Mouse (Mus musculus) frontal cortex, adult 2 months (tissue): Measurements from ENCODE around the gene Gna14. TPM values are rescaled to one million over a fixed set of nuclear protein-coding genes. Genes with fewer than 3 reads are reported as not detected.

Experiments used
- DNase-seq, 2 experiments: peaks; one replicate each; pipeline ENCODE4 v3.0.0; 2022; ENCODE audit warnings: low spot score in 1 of 2; ENCODE audit errors: extremely low spot score in 1 of 2
- polyA plus RNA-seq: library from polyadenylated mRNA; depleted of rRNA; stranded (reverse); fragments of >200 nt; gene quantifications from 2 replicates; pipeline ENCODE4 v1.2.3, GENCODE M21; 2012; rRNA removed

Gene Gna14
- polyA plus RNA-seq: 0.25 and 0.30 TPM in 2 replicates

DNA sequence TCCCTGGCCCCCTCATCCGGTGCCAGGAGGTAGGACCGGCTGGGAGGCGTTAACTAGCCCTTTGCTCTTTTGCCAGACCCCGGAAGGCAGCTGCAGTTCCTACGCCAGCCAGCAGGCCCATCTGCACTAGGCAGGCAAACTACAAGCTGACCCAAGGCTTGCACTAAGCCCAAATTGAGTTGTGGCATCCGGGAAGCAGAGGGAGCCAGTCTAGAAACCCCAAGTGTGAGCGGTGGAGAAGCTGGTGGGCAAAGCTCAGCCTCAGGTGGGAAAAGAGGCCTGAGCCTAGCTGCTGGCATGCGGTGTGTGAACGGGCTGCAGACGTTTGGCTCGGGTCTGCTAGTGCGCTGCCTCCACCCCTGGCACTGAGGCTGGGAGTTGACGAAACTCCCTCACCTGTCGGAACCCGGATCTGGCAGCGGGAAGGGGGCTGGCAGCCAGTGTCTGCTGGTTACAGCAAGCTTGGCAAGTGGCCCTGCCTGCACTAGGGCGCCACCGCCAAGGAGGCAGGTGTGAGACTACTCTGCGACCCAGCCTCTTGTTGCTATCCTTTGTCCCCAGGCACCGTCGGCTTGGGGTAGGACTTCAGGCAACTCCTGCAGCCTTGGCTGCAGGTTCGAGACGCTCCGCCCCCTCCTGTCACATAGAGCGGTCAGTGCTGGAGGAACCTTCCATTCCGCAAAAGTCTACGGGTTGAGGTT lies at the start of gene Gna14:
Gna14 (plus strand) TSS at position 232 of the 701 bp plus-strand sequence.
- peak in 1 of 2 experiments; percentile 20 for DNase-seq

DNA sequence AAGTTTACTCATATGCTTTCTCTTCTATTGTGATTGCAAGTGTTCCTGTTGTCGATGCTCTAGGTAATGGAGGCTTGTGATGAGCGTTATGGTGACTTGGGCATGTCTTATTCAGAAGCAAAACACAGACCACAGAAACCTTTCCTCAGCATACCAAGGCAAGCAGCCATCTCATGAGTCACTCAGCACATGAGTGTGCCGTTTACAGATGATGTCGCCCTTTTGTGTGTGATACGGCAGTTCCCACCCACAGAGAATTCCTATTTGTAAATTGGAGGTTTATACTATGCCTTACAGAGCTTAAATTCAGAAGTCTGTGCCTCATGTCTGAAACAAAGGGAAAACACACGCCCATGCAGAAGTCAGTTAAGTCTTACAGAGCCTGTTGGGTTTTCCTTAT lies 49.0 kb upstream of the Gna14 start:
- DNase-seq: peak; percentile 27 to 67

DNA sequence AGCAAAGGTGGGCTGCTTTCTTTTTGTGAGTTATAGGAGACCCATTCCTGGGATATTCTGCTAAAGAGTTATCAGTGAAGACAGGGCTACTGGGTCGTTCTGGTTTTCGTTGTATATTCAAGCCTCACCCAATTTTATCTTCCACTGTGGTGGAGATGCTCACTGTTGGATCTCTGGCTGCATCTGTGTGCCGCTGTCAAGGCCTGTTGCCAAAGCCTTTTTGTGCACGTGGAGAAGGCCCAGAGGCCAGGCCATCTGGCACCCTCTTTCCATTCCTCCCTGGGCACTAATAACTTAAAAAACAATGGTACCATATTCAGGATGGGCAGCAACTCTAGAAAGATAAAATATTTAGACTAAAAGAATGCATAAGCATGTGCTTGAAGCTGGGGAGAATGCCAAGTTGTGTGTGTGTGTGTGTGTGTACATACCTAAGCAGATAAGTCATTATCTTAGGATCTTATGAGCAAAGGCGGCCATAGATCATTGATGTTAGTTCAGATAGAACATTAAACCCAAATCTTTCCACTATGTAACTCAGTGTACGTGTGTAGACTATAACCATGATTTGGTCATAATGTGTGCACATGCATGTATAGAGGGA lies 45.3 kb upstream of the Gna14 start:
- no peak for DNase-seq

DNA sequence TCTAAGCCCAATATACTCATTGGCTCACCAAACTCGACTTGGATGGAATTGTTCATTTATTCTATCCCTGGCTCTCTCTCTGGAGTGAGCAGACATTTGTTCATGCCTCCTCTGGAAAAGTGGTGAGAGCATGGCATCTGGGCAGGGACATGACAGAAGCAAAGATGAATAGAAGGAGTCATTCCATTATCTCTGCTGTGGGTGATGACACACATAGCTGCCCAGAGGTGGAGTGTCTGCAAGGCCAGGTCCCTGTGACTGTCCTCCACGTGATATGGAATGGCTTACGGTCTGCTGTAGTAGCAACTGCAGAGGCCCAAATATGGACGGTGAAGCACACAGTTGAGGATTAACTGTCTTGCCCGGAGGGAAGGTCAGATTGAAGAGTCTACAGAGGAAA lies 41.2 kb upstream of the Gna14 start:
- DNase-seq: no peak

DNA sequence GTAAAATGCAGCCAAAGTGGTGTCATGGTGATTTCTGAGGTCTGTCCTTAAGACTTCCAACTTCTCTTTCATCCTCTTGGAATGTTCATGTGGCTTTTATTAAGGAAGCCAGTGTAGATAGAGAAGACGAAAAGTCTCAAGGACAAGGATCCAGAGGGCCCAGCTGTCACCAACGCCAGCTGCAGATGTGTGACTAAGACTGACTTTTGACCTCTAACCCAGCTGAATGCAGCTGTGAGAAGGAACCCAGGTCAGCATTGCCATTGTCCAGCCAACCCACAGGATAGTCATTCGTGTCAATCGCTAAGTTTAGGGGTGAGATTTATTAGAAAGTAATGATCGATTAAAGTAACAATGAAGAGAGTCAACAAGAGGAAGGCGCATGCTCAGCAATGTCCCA lies 32.5 kb upstream of the Gna14 start:
- DNase-seq: no peak

DNA sequence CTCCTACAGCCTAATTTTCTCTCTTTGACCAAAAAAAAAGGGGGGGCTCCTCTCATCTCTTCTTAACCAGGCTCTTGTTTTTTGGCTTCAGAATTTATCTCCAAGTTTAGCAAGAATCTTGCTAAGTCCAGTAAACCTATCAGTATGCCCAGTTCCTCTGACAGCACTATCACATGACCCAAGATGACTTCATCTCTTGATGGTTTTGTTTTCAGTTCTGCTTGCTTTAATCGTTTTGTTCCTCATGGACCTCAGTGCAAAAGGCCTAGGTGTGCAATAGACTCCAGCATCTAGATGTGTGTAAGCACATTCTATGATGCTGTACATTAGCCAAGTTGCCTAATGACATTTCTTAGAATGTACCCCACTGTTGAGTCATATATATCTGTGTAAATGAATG lies 27.8 kb upstream of the Gna14 start:
- no peak for DNase-seq

DNA sequence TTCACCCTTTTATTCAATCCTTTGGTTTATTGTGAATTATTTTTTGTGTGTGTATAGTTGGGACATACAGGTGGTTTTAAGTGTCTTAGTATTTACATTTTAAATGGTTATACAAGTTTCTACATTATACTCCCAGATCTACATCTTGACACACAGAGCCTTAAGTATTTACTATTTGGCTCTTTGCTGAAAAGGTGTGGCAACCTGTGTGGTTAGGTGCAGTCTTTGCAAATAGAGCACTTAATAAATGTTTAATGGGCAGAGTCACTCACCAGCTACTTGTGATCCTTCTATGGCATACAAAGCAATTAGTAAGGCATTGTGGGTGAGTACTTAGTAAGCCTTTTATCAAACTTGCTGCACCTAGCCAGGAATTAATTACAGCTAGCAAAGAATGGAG lies 24.3 kb upstream of the Gna14 start:
- DNase-seq: no peak

DNA sequence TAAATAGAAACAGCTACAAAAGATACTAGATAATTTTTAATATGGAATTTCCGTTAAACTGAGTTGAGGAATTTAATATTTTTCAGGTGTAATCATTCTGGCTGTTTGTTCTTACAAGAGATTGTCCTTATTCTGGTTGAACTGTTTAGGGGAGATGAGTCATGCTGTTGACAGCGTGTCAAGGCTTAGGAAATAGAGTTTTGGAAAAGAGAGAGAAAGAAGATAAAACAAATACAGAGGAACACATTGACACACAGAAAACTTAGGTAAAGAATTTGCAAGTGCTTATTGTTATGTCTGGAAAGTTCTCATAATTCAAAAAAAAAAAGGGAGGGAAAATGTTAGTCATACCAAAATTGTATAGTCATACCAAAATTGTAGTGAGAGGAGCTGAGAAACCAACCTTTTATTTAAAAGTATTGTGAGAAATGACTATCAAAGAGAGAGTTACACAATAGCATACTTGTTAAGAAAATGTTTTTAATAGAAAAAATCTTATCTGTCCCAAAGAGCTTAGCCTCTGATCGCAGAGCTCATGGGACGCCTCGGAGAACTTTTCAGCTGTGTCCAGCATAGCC lies 17.4 kb upstream of the Gna14 start:
- no peak for DNase-seq

DNA sequence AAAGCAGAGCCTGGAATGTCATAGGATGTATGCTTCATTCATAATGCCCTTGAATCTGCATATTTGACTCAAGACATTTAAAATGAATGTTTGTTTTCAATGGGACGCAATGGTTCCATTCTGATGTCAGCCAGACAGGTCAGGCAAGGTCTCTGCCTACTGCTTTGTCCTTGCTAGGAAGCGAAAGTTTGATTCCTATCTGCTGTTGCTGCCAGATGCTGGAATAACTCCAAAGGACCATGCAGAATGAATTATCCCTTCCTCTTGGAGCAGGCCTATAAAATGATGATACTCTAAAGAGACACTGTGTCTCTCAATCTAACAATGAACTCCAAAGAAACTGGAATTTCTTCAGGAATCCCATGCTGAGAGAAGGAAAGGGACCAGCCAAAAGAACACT lies 10.0 kb upstream of the Gna14 start:
- DNase-seq: no peak

DNA sequence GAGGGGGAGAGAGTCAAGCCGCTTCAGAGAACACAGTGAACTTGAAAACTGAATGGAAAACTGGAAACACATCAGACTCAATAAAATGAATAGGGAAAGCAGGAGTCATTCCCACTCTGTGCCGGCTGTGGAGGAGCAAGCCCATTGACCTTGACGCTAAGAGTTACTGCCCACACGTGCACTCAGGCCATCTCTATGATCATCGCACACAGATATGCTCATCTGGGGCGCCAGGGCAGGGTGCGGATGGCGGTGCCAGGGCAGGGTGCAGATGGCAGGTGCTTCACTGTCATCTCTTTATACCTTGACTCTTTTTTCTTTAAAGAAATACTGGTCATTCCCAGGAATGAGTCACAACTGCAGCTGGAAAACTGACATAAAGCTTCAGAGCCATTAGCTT lies 4.2 kb upstream of the Gna14 start:
- DNase-seq: no peak

DNA sequence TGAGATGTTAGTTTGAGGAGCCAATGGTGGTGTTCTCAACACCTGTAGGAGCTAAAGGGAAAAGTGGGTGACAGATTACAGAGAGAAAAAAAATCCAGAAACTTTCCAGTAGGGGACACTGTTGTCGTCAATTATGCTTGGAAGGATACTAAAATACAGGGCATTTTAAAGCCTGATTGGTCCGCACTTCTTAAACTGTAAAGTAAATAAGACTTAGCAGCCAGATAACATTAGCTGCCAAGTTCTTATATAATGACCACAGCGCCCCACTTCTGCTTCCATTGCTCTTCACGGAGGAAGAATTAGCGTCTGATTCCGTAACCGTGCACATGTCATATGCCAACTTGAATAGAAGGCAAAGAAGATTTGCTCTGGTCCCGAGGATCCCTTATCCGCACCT lies 683 bp upstream of the Gna14 start:
- DNase-seq: peak in 1 of 2 experiments; percentile 13

DNA sequence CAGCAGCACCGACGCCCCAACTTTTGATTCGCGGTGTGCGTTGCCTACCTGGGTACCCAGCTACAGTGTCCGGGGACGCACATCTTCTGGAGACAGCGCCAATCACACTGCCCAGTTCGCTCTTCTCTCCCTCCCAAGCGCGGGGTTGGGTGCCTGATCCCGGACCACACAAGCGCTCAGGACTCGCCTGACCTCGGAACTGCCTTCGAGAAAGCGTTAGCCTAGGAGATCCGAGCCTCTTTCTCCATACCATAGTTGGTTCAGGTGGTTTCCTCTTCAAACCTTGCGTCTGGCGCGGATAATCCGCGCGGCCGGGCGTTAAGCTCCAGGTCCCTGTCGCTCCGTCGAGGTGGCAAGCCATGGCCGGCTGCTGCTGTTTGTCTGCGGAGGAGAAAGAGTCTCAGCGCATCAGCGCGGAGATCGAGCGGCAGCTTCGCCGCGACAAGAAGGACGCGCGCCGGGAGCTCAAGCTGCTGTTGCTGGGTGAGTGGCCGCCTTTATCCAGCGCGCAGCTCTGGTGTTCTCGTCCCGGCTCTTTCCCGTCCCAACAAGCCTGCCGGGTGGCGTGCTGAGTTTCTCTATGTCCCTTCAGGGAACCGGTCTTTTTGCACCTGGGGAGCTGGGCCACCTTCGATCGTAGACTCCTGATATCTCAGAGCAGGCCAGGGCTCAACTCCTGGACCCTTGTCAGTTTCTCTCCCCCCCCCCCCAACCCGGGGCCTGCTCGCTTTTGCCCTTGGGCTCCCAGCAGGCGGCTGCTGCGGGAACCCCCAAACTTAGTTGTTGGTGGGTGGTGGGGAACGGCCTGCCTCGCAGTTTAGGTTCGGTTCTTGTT lies 990 bp downstream of the Gna14 start:
- peak in 1 of 2 experiments; percentile 17 for DNase-seq

DNA sequence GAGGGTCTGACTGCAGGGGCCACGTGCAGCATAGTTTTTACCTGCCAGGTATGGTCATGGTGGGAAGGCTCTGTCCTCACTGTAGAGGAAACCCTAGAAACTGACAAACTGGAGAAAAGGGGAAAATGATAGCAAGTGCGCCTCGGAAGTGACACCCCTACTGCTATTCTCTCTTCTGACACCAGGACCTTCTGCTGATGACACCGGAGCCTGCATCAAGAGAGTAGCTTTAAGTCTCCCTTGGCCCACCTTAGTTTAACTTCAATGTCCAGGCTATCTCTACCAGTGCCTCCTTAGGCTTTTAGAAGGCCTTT lies 1.6 kb downstream of the Gna14 start:
- DNase-seq: no peak

DNA sequence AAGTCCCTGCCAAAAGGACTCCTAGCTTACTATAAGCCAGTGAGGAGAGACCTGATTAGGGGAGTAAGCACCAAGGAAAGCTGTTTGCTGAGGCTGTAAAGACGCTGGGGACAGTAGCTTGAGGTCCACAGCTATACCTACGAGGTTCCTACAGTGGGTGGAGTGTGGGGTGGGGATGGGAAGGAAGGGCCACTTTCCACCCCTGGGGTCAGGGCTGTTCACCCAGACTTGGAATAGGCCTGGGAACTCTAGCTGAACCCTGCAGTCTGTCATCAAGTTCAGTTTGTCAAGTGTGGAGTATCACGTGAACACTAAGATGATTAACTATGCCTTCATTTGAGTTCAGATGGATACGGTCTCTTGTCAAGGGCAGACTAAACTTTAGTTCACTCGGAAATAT lies 2.3 kb downstream of the Gna14 start:
- no peak for DNase-seq

DNA sequence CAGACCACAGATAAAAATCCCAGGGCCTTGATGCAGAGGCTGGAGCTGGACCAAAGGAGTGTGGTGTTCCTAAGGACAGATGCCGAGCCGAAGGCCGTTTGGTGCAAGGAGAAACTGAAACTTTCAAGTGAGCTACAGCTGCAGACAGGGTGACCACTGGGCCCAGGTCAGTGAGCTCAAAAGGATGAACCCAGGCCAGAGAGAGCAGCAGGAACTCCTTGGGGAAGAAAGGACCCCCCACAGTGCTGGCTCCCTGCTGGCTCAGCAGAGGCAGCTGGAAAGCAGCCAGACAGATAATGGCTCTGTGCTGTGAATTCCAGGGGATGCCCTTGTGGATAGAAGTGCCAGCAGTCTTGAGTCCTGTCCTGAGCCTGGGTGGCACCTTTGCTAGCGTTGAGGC lies 3.7 kb downstream of the Gna14 start:
- DNase-seq: no peak

DNA sequence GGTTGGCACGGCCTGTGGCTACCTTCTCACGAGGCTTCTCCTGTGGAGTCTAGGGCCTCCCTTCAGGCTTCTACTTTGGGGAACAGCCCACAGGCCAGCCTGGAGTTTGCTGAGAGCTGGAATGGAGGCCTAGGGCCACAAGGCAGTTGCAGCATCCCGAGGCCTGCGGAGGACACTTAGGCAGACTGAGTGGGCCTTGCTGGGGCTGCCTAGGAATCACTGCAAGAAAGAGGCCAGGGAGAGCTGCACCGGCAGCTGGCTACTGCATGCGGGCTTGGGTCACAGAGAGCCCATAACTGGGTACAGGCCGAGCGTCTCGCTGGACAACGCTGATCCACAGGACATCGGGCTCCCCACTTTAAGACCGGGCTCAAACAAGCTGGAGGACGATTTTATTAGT lies 4.3 kb downstream of the Gna14 start:
- no peak for DNase-seq

DNA sequence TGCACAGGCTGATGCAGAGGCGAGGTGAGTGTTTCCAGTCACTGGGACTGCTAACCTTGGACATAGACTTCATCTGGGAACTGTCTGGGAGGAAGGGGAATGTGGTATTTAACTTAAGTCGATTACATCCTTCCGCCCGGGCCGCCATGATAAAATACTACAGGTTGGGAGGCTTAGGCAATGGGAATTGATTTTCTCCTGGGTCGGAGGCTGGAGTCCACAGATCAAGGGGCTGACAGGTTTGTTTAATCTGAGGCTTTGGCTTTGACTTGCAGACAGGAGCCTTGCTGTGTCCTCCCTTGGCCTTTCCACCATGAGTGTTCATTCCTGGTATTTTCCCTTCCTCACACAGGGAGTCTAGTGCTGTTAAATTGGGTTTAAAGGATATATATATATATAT lies 5.8 kb downstream of the Gna14 start:
- DNase-seq: no peak

DNA sequence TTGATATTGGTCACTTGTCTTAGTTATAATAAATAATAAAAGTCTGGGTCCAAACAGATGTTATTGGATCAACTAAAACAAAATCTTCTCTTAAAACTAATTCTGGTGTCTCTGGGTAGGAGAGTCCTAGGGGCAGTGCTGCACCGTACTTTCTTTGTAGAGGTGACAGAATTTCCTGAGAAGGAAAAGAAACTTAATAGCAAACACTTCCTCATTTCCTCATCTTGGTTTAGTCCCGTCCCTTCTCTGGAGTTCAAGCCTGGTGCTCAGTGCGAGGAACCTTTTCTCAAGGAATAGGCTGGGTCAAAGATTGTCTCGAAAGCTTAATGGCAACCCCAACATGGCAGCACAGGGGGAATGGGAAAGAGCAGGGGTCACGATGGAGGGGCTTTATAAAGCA lies 7.8 kb downstream of the Gna14 start:
- no peak for DNase-seq

DNA sequence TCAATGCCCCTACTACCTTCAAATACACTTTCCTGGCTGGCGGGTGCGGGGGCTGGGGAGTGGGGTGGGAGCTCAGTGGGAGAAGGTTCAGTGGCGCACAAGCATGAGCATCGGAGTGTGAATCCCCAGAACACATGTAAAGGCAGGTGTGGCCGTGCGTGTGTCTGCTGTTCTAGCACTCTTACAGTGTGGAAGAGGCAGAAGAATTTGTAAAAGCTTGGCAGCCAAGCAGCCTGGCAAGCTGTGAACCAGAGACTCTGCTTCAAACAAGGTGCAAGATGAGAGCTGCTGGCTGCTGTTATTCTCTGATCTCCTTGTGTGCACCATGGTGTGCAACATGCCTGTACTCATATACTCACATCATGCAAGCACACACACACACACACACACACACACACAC lies 11.1 kb downstream of the Gna14 start:
- no peak for DNase-seq

DNA sequence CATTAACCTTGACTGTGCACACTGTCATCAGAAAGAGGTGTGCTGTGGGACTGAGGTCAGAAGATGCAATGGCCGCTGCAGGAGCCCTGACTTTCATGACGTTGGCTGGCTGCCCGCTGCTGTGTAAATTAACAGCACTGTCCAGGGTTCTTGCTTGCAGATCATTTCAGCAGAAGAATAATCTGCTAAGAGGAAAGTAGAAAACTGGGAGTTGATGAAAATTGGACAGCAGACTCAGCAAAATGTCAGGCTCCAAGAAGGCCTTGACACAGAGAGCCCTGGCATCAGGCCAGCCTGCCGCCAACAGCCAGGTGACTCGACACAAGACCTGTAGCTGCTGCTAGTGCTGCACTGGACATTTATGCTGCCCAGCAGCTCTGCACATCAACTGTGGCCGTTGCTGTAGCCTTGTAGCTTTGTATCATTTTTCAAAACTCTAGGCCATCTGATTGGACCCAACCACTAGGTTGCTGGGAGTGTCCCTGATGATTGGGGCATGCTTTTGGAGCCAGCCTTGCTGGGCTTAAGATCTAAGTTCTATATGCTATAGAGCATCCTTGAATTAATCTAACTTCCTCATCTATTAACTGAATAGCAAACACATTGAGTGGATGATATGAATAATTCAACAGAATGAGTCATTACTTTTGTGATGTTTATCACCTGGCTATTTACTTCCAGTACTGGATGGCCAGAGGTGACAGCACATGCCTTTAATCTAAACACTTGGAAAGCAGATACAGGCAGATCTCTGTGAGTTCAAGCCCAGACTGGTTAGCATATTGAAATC lies 12.5 kb downstream of the Gna14 start:
- DNase-seq: no peak

DNA sequence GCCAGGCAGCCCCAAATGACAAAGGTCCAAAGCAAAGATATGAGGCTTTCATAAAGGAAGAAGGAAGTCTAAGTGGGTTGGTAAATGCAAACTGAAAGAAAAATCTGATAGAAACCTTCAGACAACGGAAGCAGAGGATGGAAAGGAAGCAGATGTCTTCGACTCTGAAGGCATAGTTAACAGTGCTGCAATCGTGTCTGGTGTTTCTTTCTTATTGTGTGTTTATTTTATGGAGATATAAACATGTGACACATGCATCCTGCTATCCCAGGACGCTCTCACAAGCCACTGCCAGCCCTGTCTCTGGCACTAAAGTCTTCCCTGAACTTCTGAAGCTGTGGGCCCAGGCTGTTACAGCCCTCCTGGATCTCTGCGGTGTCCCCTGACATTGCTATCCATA lies 13.2 kb downstream of the Gna14 start:
- DNase-seq: no peak
